Mouse (Mus musculus): ENCODE data around the gene Supt16.

- TF ChIP-seq NANOG (IDR thresholded peaks at IDR 0.05; ENCODE audit: borderline replicate concordance, low read length) (no peak), CTCF (conservative IDR thresholded peaks at IDR 0.05; ENCODE audit: low read length) (no peak), POU5F1 (IDR thresholded peaks at IDR 0.05; ENCODE audit: borderline replicate concordance, low read length) (no peak)
Observed at GRCm38 (mm10) chr14:52133584-52133983, 63.6 kb downstream of the Supt16 start.

Data from E14TG2a.4 (cell line).